Mouse (Mus musculus) MEL (cell line): Measurements from ENCODE around the gene Mylk. TPM values are rescaled to one million over a fixed set of nuclear protein-coding genes. Genes with fewer than 3 reads are reported as not detected.
A peak's percentile ranks its signal among the peaks of the same experiment; 100 is the strongest.

Source experiments
- DNase-seq: peaks from one replicate; pipeline ENCODE4 v3.0.0; 2011; ENCODE audit warnings: low read depth, low spot score
- H3K27ac ChIP-seq: 2 replicates; pipeline ENCODE4 v1.5.1; 2012; ENCODE audit warnings: low read depth, mild to moderate bottlenecking, control low read depth, low read length, moderate library complexity; ENCODE audit not compliant: control insufficient read depth
- H3K27me3 ChIP-seq, 2 experiments: fragments of 150-350 bp in 1 of 2; sonication (generic) in 1 of 2; 2 replicates each; pipeline ENCODE4 v1.6.1; 2012; ENCODE audit warnings: low read length in 2 of 2, mild to moderate bottlenecking in 2 of 2, improper control_type of control experiment in 1 of 2, moderate library complexity in 1 of 2; ENCODE audit not compliant: insufficient read depth in 2 of 2, control insufficient read depth in 1 of 2
- H3K36me3 ChIP-seq, 2 experiments: 2 replicates each; pipeline ENCODE4 v1.6.1; 2012 to 2014; ENCODE audit warnings: low read length in 2 of 2, improper control_type of control experiment in 1 of 2, inconsistent platforms in 1 of 2, mild to moderate bottlenecking in 1 of 2; ENCODE audit not compliant: insufficient read depth in 2 of 2, control insufficient read depth in 1 of 2
- H3K4me1 ChIP-seq, 2 experiments: fragments of 150-350 bp in 1 of 2; sonication (generic) in 1 of 2; 2 replicates each; pipeline ENCODE4 v1.6.1; 2012; ENCODE audit warnings: low read length in 2 of 2, improper control_type of control experiment in 1 of 2, mild to moderate bottlenecking in 1 of 2; ENCODE audit not compliant: insufficient read depth in 2 of 2, control insufficient read depth in 1 of 2
- H3K4me3 ChIP-seq, 2 experiments: fragments of 150-350 bp in 1 of 2; sonication (generic) in 1 of 2; 2 replicates each; pipeline ENCODE4 v1.5.1; 2012; ENCODE audit warnings: low read depth in 2 of 2, low read length in 2 of 2, mild to moderate bottlenecking in 2 of 2, moderate library complexity in 2 of 2, control low read depth in 1 of 2, improper control_type of control experiment in 1 of 2; ENCODE audit not compliant: control insufficient read depth in 1 of 2, insufficient read depth in 1 of 2
- H3K79me2 ChIP-seq: 2 replicates; pipeline ENCODE4 v1.6.1; 2012; ENCODE audit warnings: mild to moderate bottlenecking, low read length, moderate library complexity; ENCODE audit not compliant: control insufficient read depth, poor library complexity, insufficient read depth
- H3K9ac ChIP-seq: 2 replicates; pipeline ENCODE4 v1.6.1; 2012; ENCODE audit warnings: low read depth, mild to moderate bottlenecking, control low read depth, low read length, moderate library complexity; ENCODE audit not compliant: control insufficient read depth, poor library complexity, severe bottlenecking
- H3K9me3 ChIP-seq: fragments of 150-350 bp; sonication (generic); replicated peaks from 2 replicates; pipeline ENCODE4 v1.6.1; 2012; ENCODE audit warnings: mild to moderate bottlenecking, low read length, improper control_type of control experiment, moderate library complexity; ENCODE audit not compliant: insufficient read depth
- BHLHE40 ChIP-seq: IDR thresholded peaks from 2 replicates; pipeline ENCODE4 v1.6.1; 2012; ENCODE audit warnings: low read depth, mild to moderate bottlenecking, inconsistent platforms, low read length, improper control_type of control experiment, borderline replicate concordance
- CHD2 ChIP-seq: IDR thresholded peaks from 2 replicates; pipeline ENCODE4 v1.6.1; 2011; ENCODE audit warnings: low read length, improper control_type of control experiment
- CTCF ChIP-seq, 3 experiments: IDR thresholded peaks in 2 of 3; conservative IDR thresholded peaks in 1 of 3; 2 replicates each; pipeline ENCODE4 v1.5.1; 2011 to 2012; ENCODE audit warnings: low read length in 3 of 3, low read depth in 2 of 3, mild to moderate bottlenecking in 2 of 3, improper control_type of control experiment in 1 of 3, inconsistent platforms in 1 of 3, mixed read lengths in 1 of 3, moderate library complexity in 1 of 3; ENCODE audit not compliant: control insufficient read depth in 1 of 3, insufficient read depth in 1 of 3, poor library complexity in 1 of 3, severe bottlenecking in 1 of 3
- E2F4 ChIP-seq: IDR thresholded peaks from 2 replicates; pipeline ENCODE4 v1.6.1; 2011; ENCODE audit warnings: low read depth, low read length, improper control_type of control experiment, borderline replicate concordance
- GABPA ChIP-seq: IDR thresholded peaks from 2 replicates; pipeline ENCODE4 v1.6.1; 2012; ENCODE audit warnings: low read depth, mild to moderate bottlenecking, inconsistent platforms, low read length, improper control_type of control experiment, moderate library complexity
- JUND ChIP-seq: IDR thresholded peaks from 2 replicates; pipeline ENCODE4 v1.6.1; 2011; ENCODE audit warnings: low read depth, mild to moderate bottlenecking, improper control_type of control experiment, low read length
- KAT2A ChIP-seq: conservative IDR thresholded peaks from 2 replicates; pipeline ENCODE4 v1.6.1; 2012; ENCODE audit warnings: low read depth, low read length, improper control_type of control experiment, inconsistent platforms
- MAZ ChIP-seq: IDR thresholded peaks from 2 replicates; pipeline ENCODE4 v1.6.1; 2012; ENCODE audit warnings: low read depth, mild to moderate bottlenecking, inconsistent platforms, low read length, improper control_type of control experiment
- MEF2A ChIP-seq: IDR thresholded peaks from 2 replicates; pipeline ENCODE4 v1.6.1; 2014; ENCODE audit warnings: low read depth, mild to moderate bottlenecking, inconsistent platforms, low read length, improper control_type of control experiment; ENCODE audit not compliant: poor library complexity, insufficient replicate concordance, severe bottlenecking; ENCODE audit errors: extremely low read depth
- MXI1 ChIP-seq: IDR thresholded peaks from 2 replicates; pipeline ENCODE4 v1.6.1; 2011; ENCODE audit warnings: mild to moderate bottlenecking, low read depth, low read length, improper control_type of control experiment
- POLR2A ChIP-seq, 2 experiments: IDR thresholded peaks; 2 replicates each; pipeline ENCODE4 v1.6.1; 2011 to 2012; ENCODE audit warnings: low read length in 2 of 2, mild to moderate bottlenecking in 2 of 2, control low read depth in 1 of 2, improper control_type of control experiment in 1 of 2, low read depth in 1 of 2, moderate library complexity in 1 of 2; ENCODE audit not compliant: control insufficient read depth in 1 of 2, insufficient read depth in 1 of 2, poor library complexity in 1 of 2
- POLR2AphosphoS2 ChIP-seq: IDR thresholded peaks from 2 replicates; pipeline ENCODE4 v1.6.1; 2011; ENCODE audit warnings: low read length, improper control_type of control experiment
- RCOR1 ChIP-seq: IDR thresholded peaks from 2 replicates; pipeline ENCODE4 v1.6.1; 2012; ENCODE audit warnings: low read depth, mild to moderate bottlenecking, inconsistent platforms, low read length, improper control_type of control experiment
- TAL1 ChIP-seq: IDR thresholded peaks from 2 replicates; pipeline ENCODE4 v1.6.1; 2012; ENCODE audit warnings: mild to moderate bottlenecking, inconsistent platforms, low read length, moderate library complexity, mixed read lengths
- TBP ChIP-seq: IDR thresholded peaks from 2 replicates; pipeline ENCODE4 v1.8.0; 2011; ENCODE audit warnings: low read depth, low read length, improper control_type of control experiment
- TCF12 ChIP-seq: IDR thresholded peaks from 2 replicates; pipeline ENCODE4 v1.6.1; 2014; ENCODE audit warnings: low read depth, mild to moderate bottlenecking, inconsistent platforms, low read length, improper control_type of control experiment, moderate library complexity
- UBTF ChIP-seq: IDR thresholded peaks from 2 replicates; pipeline ENCODE4 v1.6.1; 2012; ENCODE audit warnings: low read depth, mild to moderate bottlenecking, inconsistent platforms, low read length, improper control_type of control experiment, moderate library complexity, borderline replicate concordance; ENCODE audit not compliant: insufficient read depth
- ZKSCAN1 ChIP-seq: IDR thresholded peaks from 2 replicates; pipeline ENCODE4 v1.6.1; 2012; ENCODE audit warnings: low read depth, mild to moderate bottlenecking, inconsistent platforms, low read length, improper control_type of control experiment, moderate library complexity
- ZNF384 ChIP-seq: IDR thresholded peaks from 2 replicates; pipeline ENCODE4 v1.6.1; 2012; ENCODE audit warnings: low read depth, mild to moderate bottlenecking, inconsistent platforms, low read length, improper control_type of control experiment
- polyA plus RNA-seq, 2 experiments: library from polyadenylated mRNA; stranded (reverse) in 1 of 2; unstranded in 1 of 2; fragments of >175 nt in 1 of 2; fragments of >200 nt in 1 of 2; gene quantifications; 2 replicates each; pipeline versions ENCODE4 v1.2.1 to v1.2.4; 2012; ENCODE audit warnings: low replicate concordance in 2 of 2, low read depth in 1 of 2; ENCODE audit not compliant: insufficient read length in 2 of 2, insufficient read depth in 1 of 2, missing spikeins in 1 of 2
- total RNA-seq: library from RNA; depleted of rRNA; stranded (reverse); fragments of 300-350 nt; gene quantifications from 2 replicates; pipeline ENCODE4 v1.2.3, GENCODE M21; 2012

The Mylk gene
- total and polyA plus RNA-seq, 3 experiments: not detected

- H3K79me2 ChIP-seq: no peaks in the 10 kb centered on the region
- no peak overlapping the region for H3K9ac ChIP-seq
- TF ChIP-seq CHD2 (no peak), MAZ (no peak), UBTF (no peak), TBP (no peak), JUND (no peak), KAT2A (no peak), ZKSCAN1 (no peak), GABPA (no peak), BHLHE40 (no peak), ZNF384 (no peak), POLR2AphosphoS2 (no peak), CTCF (IDR thresholded peaks at IDR 0.05 in 2 of 3, conservative IDR thresholded peaks at IDR 0.05 in 1 of 3; ENCODE audit: control insufficient read depth in 1 of 3, insufficient read depth in 1 of 3, low read depth in 2 of 3, low read length in 3 of 3, poor library complexity in 1 of 3, severe bottlenecking in 1 of 3) (no peak)
- TF ChIP-seq, all 39 proteins: peak for 0
- Histone ChIP-seq H3K36me3 (no peaks in the 10 kb centered on the region), H3K27me3 (no peaks in the 10 kb centered on the region), H3K4me3 (no peak overlapping the region), H3K27ac (no peak overlapping the region), H3K4me1 (no peaks in the 10 kb centered on the region), H3K9me3 (no peaks in the 10 kb centered on the region)
- DNase-seq: peak; percentile 44
Observed at GRCm38 (mm10) chr16:34924937-34925618, 180.1 kb downstream of the Mylk start.

GRCm38 (mm10) chr16:34926531-34927435 is 181.8 kb downstream of the Mylk start:
- no peaks in the 10 kb centered on the region for H3K36me3 ChIP-seq

More at GRCm38 (mm10) chr16:34926531-34927435, 181.8 kb downstream of the Mylk start:
- Histone ChIP-seq H3K9me3 (no peaks in the 10 kb centered on the region), H3K27me3 (no peaks in the 10 kb centered on the region), H3K27ac (no peak overlapping the region), H3K4me1 (no peaks in the 10 kb centered on the region), H3K4me3 (no peak overlapping the region), H3K79me2 (no peaks in the 10 kb centered on the region), H3K9ac (no peak overlapping the region)
- DNase-seq: no peak
- TF ChIP-seq E2F4 (no peak), MXI1 (no peak), POLR2A (IDR thresholded peaks at IDR 0.05; ENCODE audit: control insufficient read depth in 1 of 2, insufficient read depth in 1 of 2, low read depth in 1 of 2, low read length in 2 of 2, poor library complexity in 1 of 2) (no peak), POLR2AphosphoS2 (no peak), TAL1 (no peak), CHD2 (no peak), MEF2A (no peak), UBTF (no peak), RCOR1 (no peak), TCF12 (no peak), BHLHE40 (no peak)
